Mouse (Mus musculus) kidney, postnatal 4 days (tissue): ENCODE measurements around the gene Gm21973.

Experiments
- DNase-seq, 2 experiments: peaks; one replicate each; pipeline ENCODE4 v3.0.0; 2021; ENCODE audit warnings: mixed read lengths in 2 of 2

Gm21973 gene

GRCm38 (mm10) chr15:10400415-10400814, 75.2 kb downstream of the Gm21973 start:
- no peak for DNase-seq

- DNase-seq = no peak
Measured at GRCm38 (mm10) chr15:10409842-10410241, 84.7 kb downstream of the Gm21973 start.

- no peak for DNase-seq
Measured at GRCm38 (mm10) chr15:10410881-10411280, 85.7 kb downstream of the Gm21973 start.

DNA sequence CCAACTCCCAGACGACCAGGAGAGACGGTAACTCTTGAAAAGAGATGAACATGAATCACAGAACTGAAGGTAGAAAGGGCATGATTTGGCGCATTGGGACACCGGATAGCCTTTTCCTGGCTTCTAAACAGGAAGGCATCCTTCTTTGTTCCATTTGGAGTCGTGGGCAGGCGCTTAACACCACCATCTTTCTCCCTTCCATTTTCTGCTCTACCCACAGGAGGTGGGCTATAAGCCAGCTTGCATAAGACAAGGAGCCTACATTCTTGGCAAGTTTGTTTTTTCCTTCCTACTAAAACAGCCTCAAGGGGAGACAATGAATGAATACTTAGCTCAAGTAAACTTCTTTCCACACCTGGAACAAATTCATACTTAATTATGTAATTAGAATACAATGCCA, 88.5 kb downstream of the Gm21973 start:
- no peak for DNase-seq

- peak in 1 of 2 experiments; percentile 15 for DNase-seq
Measured at GRCm38 (mm10) chr15:10421138-10421784, 96.1 kb downstream of the Gm21973 start.

- no peak for DNase-seq
Measured at GRCm38 (mm10) chr15:10421785-10422144, 96.6 kb downstream of the Gm21973 start.
